Mouse (Mus musculus) limb, embryonic 10.5 days (tissue): ENCODE data around the gene Batf2. TPM values are rescaled to one million over a fixed set of nuclear protein-coding genes. Genes with fewer than 3 reads are reported as not detected.

Experiments used
- DNase-seq: peaks from one replicate; pipeline ENCODE4 v3.0.0-alpha.2; 2017; ENCODE audit warnings: low spot score
- H3K27ac ChIP-seq: fragments of 300-500 bp; sonication (generic); 2 replicates; pipeline ENCODE4 v1.5.1; 2016; ENCODE audit warnings: mild to moderate bottlenecking
- H3K27me3 ChIP-seq: fragments of 300-500 bp; sonication (generic); 2 replicates; pipeline ENCODE4 v1.6.1; 2016; ENCODE audit warnings: low read depth, mild to moderate bottlenecking; ENCODE audit not compliant: poor library complexity, severe bottlenecking
- H3K36me3 ChIP-seq: fragments of 300-500 bp; sonication (generic); 2 replicates; pipeline ENCODE4 v1.6.1; 2016; ENCODE audit warnings: mild to moderate bottlenecking, moderate library complexity
- H3K4me1 ChIP-seq: fragments of 300-500 bp; sonication (generic); 2 replicates; pipeline ENCODE4 v1.6.1; 2016
- H3K4me3 ChIP-seq: fragments of 300-500 bp; sonication (generic); 2 replicates; pipeline ENCODE4 v1.5.1; 2016; ENCODE audit warnings: mild to moderate bottlenecking, moderate library complexity
- H3K9me3 ChIP-seq: fragments of 300-500 bp; sonication (generic); replicated peaks from 2 replicates; pipeline ENCODE4 v1.6.1; 2016; ENCODE audit warnings: mild to moderate bottlenecking
- WGBS: fragments of 180-500 bp; shearing (Covaris S2); methylation state at CpG from one replicate; pipeline ENCODE4 v1.1.7; 2016; 5-methylcytosine and 5-hydroxymethylcytosine counted together
- polyA plus RNA-seq: library from polyadenylated mRNA; unstranded; fragments of >200 nt; fragmentation: Nextera tagmentation; extraction: Ambion mirVana; gene quantifications from 2 replicates; pipeline ENCODE4 v1.2.1, GENCODE M21; 2016

The Batf2 gene
- not detected in 2 replicates for polyA plus RNA-seq

GRCm38 (mm10) chr19:6140678-6141393 lies at the start of gene Batf2:
TSS of gene Batf2 (plus strand) at chr19:6140983.
- Histone ChIP-seq H3K4me1 (peaks cover 19% of the 10 kb centered on the region), H3K27me3 (no peaks in the 10 kb centered on the region), H3K27ac (peak within 1 kb of the TSS; percentile 98), H3K36me3 (peaks cover 22% of the 10 kb centered on the region), H3K4me3 (peak within 1 kb of the TSS; percentile 71), H3K9me3 (no peaks in the 10 kb centered on the region)
- whole genome bisulfite sequencing, result under 1% methylated on average over 68 of the region's 68 CpGs
- DNase-seq, result peak; percentile 98

- WGBS, result 96% methylated on average over 7 of the region's 7 CpGs
- Histone ChIP-seq H3K4me1 (no peaks in the 10 kb centered on the region), H3K4me3 (no peak within 1 kb of the TSS), H3K36me3 (peaks cover 93% of the 10 kb centered on the region), H3K27ac (no peak within 1 kb of the TSS), H3K27me3 (no peaks in the 10 kb centered on the region), H3K9me3 (no peaks in the 10 kb centered on the region)
- no peak for DNase-seq
Measured at GRCm38 (mm10) chr19:6094119-6094518, 46.7 kb upstream of the Batf2 start, which contains the start of gene AC131692.1. TSS of gene AC131692.1 (plus strand) at chr19:6094419.

- H3K4me1 ChIP-seq, result 0 out of 2 replicates have a peak, but pooled peaks cover 4% of the 10 kb centered on the region
- no peak overlapping the region for H3K27ac ChIP-seq
- H3K27me3 ChIP-seq, result no peaks in the 10 kb centered on the region
- H3K9me3 ChIP-seq, result no peaks in the 10 kb centered on the region
- peaks cover 70% of the 10 kb centered on the region for H3K36me3 ChIP-seq
- 89% methylated on average over 3 of the region's 3 CpGs for WGBS
- no peak overlapping the region for H3K4me3 ChIP-seq
- no peak for DNase-seq
Measured at GRCm38 (mm10) chr19:6097847-6098246, 42.9 kb upstream of the Batf2 start.

- H3K4me1 ChIP-seq, result peaks cover 12% of the 10 kb centered on the region
- no peak overlapping the region for H3K27ac ChIP-seq
- H3K4me3 ChIP-seq, result no peak overlapping the region
- peaks cover 42% of the 10 kb centered on the region for H3K36me3 ChIP-seq
- no peaks in the 10 kb centered on the region for H3K9me3 ChIP-seq
- H3K27me3 ChIP-seq, result no peaks in the 10 kb centered on the region
- 29% methylated on average over 6 of the region's 6 CpGs for WGBS
- DNase-seq, result no peak
Measured at GRCm38 (mm10) chr19:6101186-6101585, 39.6 kb upstream of the Batf2 start.

- WGBS, result 83% methylated on average over 6 of the region's 6 CpGs
- H3K36me3 ChIP-seq, result peaks cover 36% of the 10 kb centered on the region
- H3K4me1 ChIP-seq, result peaks cover 20% of the 10 kb centered on the region
- no peak for DNase-seq
- H3K9me3 ChIP-seq, result no peaks in the 10 kb centered on the region
- no peak overlapping the region for H3K27ac ChIP-seq
- H3K4me3 ChIP-seq, result no peak overlapping the region
- no peaks in the 10 kb centered on the region for H3K27me3 ChIP-seq
Measured at GRCm38 (mm10) chr19:6102169-6102853, 38.5 kb upstream of the Batf2 start.

- no peak for DNase-seq
- no peaks in the 10 kb centered on the region for H3K27me3 ChIP-seq
- H3K4me1 ChIP-seq, result peaks cover 20% of the 10 kb centered on the region
- H3K9me3 ChIP-seq, result no peaks in the 10 kb centered on the region
- no peak overlapping the region for H3K27ac ChIP-seq
- H3K4me3 ChIP-seq, result no peak overlapping the region
- 81% methylated on average over 4 of the region's 4 CpGs for WGBS
- H3K36me3 ChIP-seq, result peaks cover 20% of the 10 kb centered on the region
Measured at GRCm38 (mm10) chr19:6104476-6104875, 36.3 kb upstream of the Batf2 start.

GRCm38 (mm10) chr19:6105586-6105985 lies 35.2 kb upstream of the Batf2 start, which contains the start of gene Naaladl1:
TSS of gene Naaladl1 (plus strand) at chr19:6105782.
- Histone ChIP-seq H3K4me1 (peaks cover 20% of the 10 kb centered on the region), H3K27me3 (no peaks in the 10 kb centered on the region), H3K36me3 (peaks cover 10% of the 10 kb centered on the region), H3K27ac (no peak within 1 kb of the TSS), H3K9me3 (no peaks in the 10 kb centered on the region), H3K4me3 (no peak within 1 kb of the TSS)
- WGBS, result 89% methylated on average over 7 of the region's 7 CpGs
- DNase-seq, result no peak

GRCm38 (mm10) chr19:6113116-6113515 lies 27.7 kb upstream of the Batf2 start:
- Histone ChIP-seq H3K9me3 (no peaks in the 10 kb centered on the region), H3K4me3 (no peak overlapping the region), H3K36me3 (peaks cover 55% of the 10 kb centered on the region), H3K27me3 (no peaks in the 10 kb centered on the region), H3K4me1 (peaks cover 13% of the 10 kb centered on the region), H3K27ac (no peak overlapping the region)
- no peak for DNase-seq
- WGBS, result 66% methylated on average over 6 of the region's 6 CpGs

GRCm38 (mm10) chr19:6116113-6116850 lies 24.5 kb upstream of the Batf2 start:
- H3K9me3 ChIP-seq, result no peaks in the 10 kb centered on the region
- peak overlapping the region; percentile 94 for H3K4me3 ChIP-seq
- H3K36me3 ChIP-seq, result peaks cover 54% of the 10 kb centered on the region
- no peak overlapping the region for H3K27ac ChIP-seq
- peaks cover 29% of the 10 kb centered on the region for H3K4me1 ChIP-seq
- 95% methylated on average over 15 of the region's 15 CpGs for WGBS
- DNase-seq, result no peak
- H3K27me3 ChIP-seq, result no peaks in the 10 kb centered on the region

GRCm38 (mm10) chr19:6117346-6117985 lies 23.3 kb upstream of the Batf2 start:
- peaks cover 49% of the 10 kb centered on the region for H3K36me3 ChIP-seq
- no peaks in the 10 kb centered on the region for H3K27me3 ChIP-seq
- H3K4me1 ChIP-seq, result peaks cover 37% of the 10 kb centered on the region
- H3K9me3 ChIP-seq, result no peaks in the 10 kb centered on the region
- peak overlapping the region; percentile 94 for H3K4me3 ChIP-seq
- H3K27ac ChIP-seq, result peak overlapping the region; percentile 96
- DNase-seq, result no peak
- WGBS, result 7% methylated on average over 32 of the region's 32 CpGs

- Histone ChIP-seq H3K9me3 (no peaks in the 10 kb centered on the region), H3K27ac (peak within 1 kb of the TSS; percentile 96), H3K27me3 (no peaks in the 10 kb centered on the region), H3K4me1 (peaks cover 37% of the 10 kb centered on the region), H3K36me3 (peaks cover 43% of the 10 kb centered on the region), H3K4me3 (peak within 1 kb of the TSS; percentile 94)
- peak; percentile 89 for DNase-seq
- WGBS, result under 1% methylated on average over 77 of the region's 77 CpGs
Measured at GRCm38 (mm10) chr19:6117986-6118676, 22.7 kb upstream of the Batf2 start, which contains the start of gene Sac3d1. TSS of gene Sac3d1 (minus strand) at chr19:6118650.

- 3% methylated on average over 8 of the region's 8 CpGs for WGBS
- H3K9me3 ChIP-seq, result no peaks in the 10 kb centered on the region
- DNase-seq, result no peak
- H3K27me3 ChIP-seq, result no peaks in the 10 kb centered on the region
- H3K27ac ChIP-seq, result peak overlapping the region; percentile 96
- H3K4me1 ChIP-seq, result peaks cover 40% of the 10 kb centered on the region
- H3K36me3 ChIP-seq, result peaks cover 37% of the 10 kb centered on the region
- peak overlapping the region; percentile 94 for H3K4me3 ChIP-seq
Measured at GRCm38 (mm10) chr19:6118677-6119185, 22.1 kb upstream of the Batf2 start.
